Mouse (Mus musculus) hindbrain, embryonic 12.5 days (tissue): Measurements from ENCODE around the gene Cyb561. TPM values are rescaled to one million over a fixed set of nuclear protein-coding genes. Genes with fewer than 3 reads are reported as not detected.
A peak's percentile ranks its signal among the peaks of the same experiment; 100 is the strongest.

ENCODE experiments used
- ATAC-seq: fragments of 200-750 bp; cut with Nextera tagmentation; 2 replicates; pipeline ENCODE4 v1.8.0; 2017; ENCODE audit warnings: moderate TSS enrichment; ENCODE audit not compliant: low FRiP score
- H3K27ac ChIP-seq: fragments of 300-500 bp; sonication (generic); 2 replicates; pipeline ENCODE4 v1.5.1; 2016; ENCODE audit warnings: mild to moderate bottlenecking
- H3K27me3 ChIP-seq: fragments of 300-500 bp; sonication (generic); 2 replicates; pipeline ENCODE4 v1.6.1; 2016; ENCODE audit warnings: mild to moderate bottlenecking
- H3K36me3 ChIP-seq: fragments of 300-500 bp; sonication (generic); 2 replicates; pipeline ENCODE4 v1.6.1; 2016; ENCODE audit warnings: mild to moderate bottlenecking
- H3K4me1 ChIP-seq: fragments of 300-500 bp; sonication (generic); 2 replicates; pipeline ENCODE4 v1.6.1; 2016
- H3K4me2 ChIP-seq: fragments of 300-500 bp; sonication (generic); replicated peaks from 2 replicates; pipeline ENCODE4 v1.6.1; 2016; ENCODE audit warnings: mild to moderate bottlenecking
- H3K4me3 ChIP-seq: fragments of 300-500 bp; sonication (generic); 2 replicates; pipeline ENCODE4 v1.5.1; 2016; ENCODE audit warnings: mild to moderate bottlenecking
- H3K9ac ChIP-seq: fragments of 300-500 bp; sonication (generic); 2 replicates; pipeline ENCODE4 v1.6.1; 2016; ENCODE audit warnings: mild to moderate bottlenecking, moderate library complexity
- H3K9me3 ChIP-seq: fragments of 300-500 bp; sonication (generic); replicated peaks from 2 replicates; pipeline ENCODE4 v1.6.1; 2016; ENCODE audit warnings: mild to moderate bottlenecking
- WGBS: fragments of 180-500 bp; shearing (Covaris S2); methylation state at CpG from one replicate; pipeline ENCODE4 v1.1.7; 2016; 5-methylcytosine and 5-hydroxymethylcytosine counted together
- polyA plus RNA-seq: library from polyadenylated mRNA; unstranded; fragments of >200 nt; fragmentation: Nextera tagmentation; extraction: Ambion mirVana; gene quantifications from 2 replicates; pipeline ENCODE4 v1.2.1, GENCODE M21; 2016

Gene Cyb561
- polyA plus RNA-seq, 1 experiment from 2014 or later, result 25.6 TPM

GRCm38 (mm10) chr11:105934816-105935215 lies 18.3 kb downstream of the Cyb561 start:
- Histone ChIP-seq H3K9me3 (no peaks in the 10 kb centered on the region), H3K27me3 (no peaks in the 10 kb centered on the region), H3K27ac (peak overlapping the region; percentile 12; the same call in 1 of the 2 replicates), H3K4me1 (peaks cover 10% of the 10 kb centered on the region), H3K4me3 (no peak overlapping the region), H3K4me2 (no peak overlapping the region), H3K9ac (no peak overlapping the region), H3K36me3 (no peaks in the 10 kb centered on the region)
- ATAC-seq, result no peak
- 32% methylated on average over 6 of the region's 6 CpGs for WGBS

- H3K4me1 ChIP-seq, result peaks cover 10% of the 10 kb centered on the region
- H3K4me3 ChIP-seq, result no peak overlapping the region
- H3K9me3 ChIP-seq, result no peaks in the 10 kb centered on the region
- no peaks in the 10 kb centered on the region for H3K36me3 ChIP-seq
- no peaks in the 10 kb centered on the region for H3K27me3 ChIP-seq
- no peak overlapping the region for H3K4me2 ChIP-seq
- H3K27ac ChIP-seq, result no peak overlapping the region
- no peak overlapping the region for H3K9ac ChIP-seq
- no peak for ATAC-seq
- WGBS, result 72% methylated on average over 5 of the region's 5 CpGs
These were observed 18.8 kb downstream of the Cyb561 start for GRCm38 (mm10) chr11:105934303-105934711.

GRCm38 (mm10) chr11:105933746-105934145 lies 19.4 kb downstream of the Cyb561 start:
- no peak for ATAC-seq
- 92% methylated on average over 8 of the region's 8 CpGs for WGBS

GRCm38 (mm10) chr11:105931380-105931779 lies 21.8 kb downstream of the Cyb561 start:
- H3K27ac ChIP-seq, result no peak overlapping the region
- no peaks in the 10 kb centered on the region for H3K9me3 ChIP-seq
- H3K27me3 ChIP-seq, result no peaks in the 10 kb centered on the region
- no peak overlapping the region for H3K4me2 ChIP-seq
- no peak for ATAC-seq
- no peaks in the 10 kb centered on the region for H3K36me3 ChIP-seq
- H3K4me3 ChIP-seq, result no peak overlapping the region
- 85% methylated on average over 3 of the region's 3 CpGs for WGBS
- no peak overlapping the region for H3K9ac ChIP-seq
- H3K4me1 ChIP-seq, result peaks cover 10% of the 10 kb centered on the region

More at GRCm38 (mm10) chr11:105933746-105934145, 19.4 kb downstream of the Cyb561 start:
- Histone ChIP-seq H3K27ac (no peak overlapping the region), H3K27me3 (no peaks in the 10 kb centered on the region), H3K4me2 (no peak overlapping the region), H3K9ac (no peak overlapping the region), H3K4me3 (no peak overlapping the region), H3K9me3 (no peaks in the 10 kb centered on the region), H3K36me3 (no peaks in the 10 kb centered on the region), H3K4me1 (peaks cover 10% of the 10 kb centered on the region)

GRCm38 (mm10) chr11:105928171-105928570 lies 25.0 kb downstream of the Cyb561 start:
- H3K4me3 ChIP-seq, result no peak overlapping the region
- no peak overlapping the region for H3K4me2 ChIP-seq
- H3K4me1 ChIP-seq, result no peaks in the 10 kb centered on the region
- ATAC-seq, result no peak
- no peaks in the 10 kb centered on the region for H3K9me3 ChIP-seq
- peaks cover 6% of the 10 kb centered on the region for H3K36me3 ChIP-seq
- no peaks in the 10 kb centered on the region for H3K27me3 ChIP-seq
- no peak overlapping the region for H3K9ac ChIP-seq
- 52% methylated on average over 5 of the region's 5 CpGs for WGBS
- H3K27ac ChIP-seq, result no peak overlapping the region

GRCm38 (mm10) chr11:105927065-105928030 lies 25.8 kb downstream of the Cyb561 start:
- peak; percentile 71 for ATAC-seq
- WGBS, result 51% methylated on average over 14 of the region's 14 CpGs

GRCm38 (mm10) chr11:105922769-105923663 lies 30.1 kb downstream of the Cyb561 start:
- Histone ChIP-seq H3K9ac (no peak overlapping the region), H3K9me3 (no peaks in the 10 kb centered on the region), H3K4me2 (no peak overlapping the region), H3K4me3 (no peak overlapping the region), H3K27ac (no peak overlapping the region), H3K36me3 (peaks cover 44% of the 10 kb centered on the region), H3K4me1 (no peaks in the 10 kb centered on the region), H3K27me3 (no peaks in the 10 kb centered on the region)
- 84% methylated on average over 20 of the region's 20 CpGs for WGBS
- no peak for ATAC-seq

More at GRCm38 (mm10) chr11:105927065-105928030, 25.8 kb downstream of the Cyb561 start:
- no peak overlapping the region for H3K27ac ChIP-seq
- H3K36me3 ChIP-seq, result peaks cover 15% of the 10 kb centered on the region
- H3K9me3 ChIP-seq, result no peaks in the 10 kb centered on the region
- H3K4me2 ChIP-seq, result no peak overlapping the region
- no peaks in the 10 kb centered on the region for H3K27me3 ChIP-seq
- H3K4me1 ChIP-seq, result no peaks in the 10 kb centered on the region
- H3K4me3 ChIP-seq, result no peak overlapping the region
- H3K9ac ChIP-seq, result no peak overlapping the region; the same call in 1 of the 2 replicates

- Histone ChIP-seq H3K27me3 (no peaks in the 10 kb centered on the region), H3K4me1 (no peaks in the 10 kb centered on the region), H3K27ac (no peak overlapping the region), H3K4me3 (no peak overlapping the region), H3K4me2 (no peak overlapping the region), H3K9ac (no peak overlapping the region), H3K36me3 (peaks cover 48% of the 10 kb centered on the region), H3K9me3 (no peaks in the 10 kb centered on the region)
- 94% methylated on average over 5 of the region's 5 CpGs for WGBS
- ATAC-seq, result no peak
These were observed 31.9 kb downstream of the Cyb561 start for GRCm38 (mm10) chr11:105921275-105921674.

GRCm38 (mm10) chr11:105920836-105921235 lies 32.3 kb downstream of the Cyb561 start:
- no peak overlapping the region for H3K4me2 ChIP-seq
- H3K4me1 ChIP-seq, result no peaks in the 10 kb centered on the region
- no peaks in the 10 kb centered on the region for H3K27me3 ChIP-seq
- WGBS, result 91% methylated on average over 2 of the region's 2 CpGs
- H3K9ac ChIP-seq, result no peak overlapping the region
- H3K4me3 ChIP-seq, result no peak overlapping the region
- H3K9me3 ChIP-seq, result no peaks in the 10 kb centered on the region
- no peak for ATAC-seq
- H3K36me3 ChIP-seq, result peaks cover 51% of the 10 kb centered on the region
- H3K27ac ChIP-seq, result no peak overlapping the region

- 84% methylated on average over 3 of the region's 3 CpGs for WGBS
- peaks cover 51% of the 10 kb centered on the region for H3K36me3 ChIP-seq
These were observed 32.9 kb downstream of the Cyb561 start for GRCm38 (mm10) chr11:105920098-105920785.

GRCm38 (mm10) chr11:105913580-105913979 lies 39.6 kb downstream of the Cyb561 start:
- H3K9ac ChIP-seq, result no peak overlapping the region
- no peak overlapping the region for H3K4me3 ChIP-seq
- no peaks in the 10 kb centered on the region for H3K4me1 ChIP-seq
- H3K9me3 ChIP-seq, result no peaks in the 10 kb centered on the region
- H3K27ac ChIP-seq, result no peak overlapping the region
- no peak overlapping the region for H3K4me2 ChIP-seq
- WGBS, result 51% methylated on average over 5 of the region's 5 CpGs
- H3K36me3 ChIP-seq, result peaks cover 33% of the 10 kb centered on the region; the same call in 1 of the 2 replicates
- ATAC-seq, result no peak
- no peaks in the 10 kb centered on the region for H3K27me3 ChIP-seq

More at GRCm38 (mm10) chr11:105920098-105920785, 32.9 kb downstream of the Cyb561 start:
- H3K27me3 ChIP-seq, result no peaks in the 10 kb centered on the region
- no peaks in the 10 kb centered on the region for H3K9me3 ChIP-seq
- H3K4me1 ChIP-seq, result no peaks in the 10 kb centered on the region
- no peak for ATAC-seq
- H3K4me3 ChIP-seq, result no peak overlapping the region
- no peak overlapping the region for H3K9ac ChIP-seq
- H3K27ac ChIP-seq, result no peak overlapping the region
- H3K4me2 ChIP-seq, result no peak overlapping the region
